Mouse (Mus musculus): ENCODE results near the gene Tmem52b.
"Not testable (repeated sequence)": the region's sequence is repeated elsewhere in the genome, so short reads cannot be mapped to it uniquely, and the experiment has no call there.

Tmem52b gene

GRCm38 (mm10) chr6:129512367-129512766 lies at the start of gene Tmem52b:
Tmem52b (plus strand) TSS chr6:129512555.
- in situ Hi-C loops (cut with MboI, MseI) = loop anchor here (10.0 kb wide), 1 partner anchor 128 kb away; the partner anchor contains the start of gene Clec12b

- in situ Hi-C loops (cut with MboI, MseI) = no loop called here
These were observed 41.0 kb upstream of the Tmem52b start for GRCm38 (mm10) chr6:129471386-129471785.

GRCm38 (mm10) chr6:129472627-129473026 lies 39.7 kb upstream of the Tmem52b start:
- in situ Hi-C loops (cut with MboI, MseI) = no loop called here

- in situ Hi-C loops (cut with MboI, MseI) = no loop called here
These were observed 35.8 kb upstream of the Tmem52b start for GRCm38 (mm10) chr6:129476404-129477126.

GRCm38 (mm10) chr6:129480089-129480958 lies 32.0 kb upstream of the Tmem52b start:
- in situ Hi-C loops (cut with MboI, MseI) = no loop called here

- in situ Hi-C loops (cut with MboI, MseI) = no loop called here
These were observed 17.4 kb upstream of the Tmem52b start for GRCm38 (mm10) chr6:129494924-129495323.

GRCm38 (mm10) chr6:129497345-129498218 lies 14.8 kb upstream of the Tmem52b start:
- in situ Hi-C loops (cut with MboI, MseI) = no loop called here

- in situ Hi-C loops (cut with MboI, MseI) = not testable (repeated sequence)
These were observed 12.8 kb upstream of the Tmem52b start for GRCm38 (mm10) chr6:129499516-129499915.

- in situ Hi-C loops (cut with MboI, MseI) = no loop called here
These were observed 8.9 kb upstream of the Tmem52b start for GRCm38 (mm10) chr6:129503471-129503870.

- in situ Hi-C loops (cut with MboI, MseI) = no loop called here
These were observed 5.3 kb upstream of the Tmem52b start, which contains the start of gene Olr1 for GRCm38 (mm10) chr6:129507024-129507423. Olr1 (minus strand) TSS chr6:129507165.

- in situ Hi-C loops (cut with MboI, MseI) = loop anchor here (10.0 kb wide), 1 partner anchor 126 kb away; the partner anchor contains the start of gene Clec12b
These were observed 2.0 kb upstream of the Tmem52b start for GRCm38 (mm10) chr6:129510120-129510911.

GRCm38 (mm10) chr6:129512868-129513267 lies 513 bp downstream of the Tmem52b start:
- in situ Hi-C loops (cut with MboI, MseI) = loop anchor here (10.0 kb wide), 1 partner anchor 128 kb away; the partner anchor contains the start of gene Clec12b

- in situ Hi-C loops (cut with MboI, MseI) = loop anchor here (10.0 kb wide), 1 partner anchor 129 kb away; the partner anchor contains the start of gene Clec12b
These were observed 1.1 kb downstream of the Tmem52b start for GRCm38 (mm10) chr6:129513409-129513808.

GRCm38 (mm10) chr6:129514376-129514775 lies 2.0 kb downstream of the Tmem52b start:
- in situ Hi-C loops (cut with MboI, MseI) = loop anchor here (10.0 kb wide), 1 partner anchor 130 kb away; the partner anchor contains the start of gene Clec12b

GRCm38 (mm10) chr6:129515068-129515467 lies 2.7 kb downstream of the Tmem52b start:
- in situ Hi-C loops (cut with MboI, MseI) = loop anchor here (10.0 kb wide), 1 partner anchor 130 kb away; the partner anchor contains the start of gene Clec12b

- in situ Hi-C loops (cut with MboI, MseI) = loop anchor here (10.0 kb wide), 1 partner anchor 132 kb away; the partner anchor contains the start of gene Clec12b
These were observed 4.0 kb downstream of the Tmem52b start for GRCm38 (mm10) chr6:129516388-129516787.

- in situ Hi-C loops (cut with MboI, MseI) = loop anchor here (10.0 kb wide), 1 partner anchor 133 kb away; the partner anchor contains the start of gene Clec12b
These were observed 5.5 kb downstream of the Tmem52b start for GRCm38 (mm10) chr6:129517752-129518408.

- in situ Hi-C loops (cut with MboI, MseI) = no loop called here
These were observed 13.7 kb downstream of the Tmem52b start for GRCm38 (mm10) chr6:129526069-129526468.

- in situ Hi-C loops (cut with MboI, MseI) = no loop called here
These were observed 15.1 kb downstream of the Tmem52b start for GRCm38 (mm10) chr6:129527416-129527815.
